Mouse (Mus musculus): ENCODE measurements around the gene Exoc3l.

The Exoc3l gene

DNA sequence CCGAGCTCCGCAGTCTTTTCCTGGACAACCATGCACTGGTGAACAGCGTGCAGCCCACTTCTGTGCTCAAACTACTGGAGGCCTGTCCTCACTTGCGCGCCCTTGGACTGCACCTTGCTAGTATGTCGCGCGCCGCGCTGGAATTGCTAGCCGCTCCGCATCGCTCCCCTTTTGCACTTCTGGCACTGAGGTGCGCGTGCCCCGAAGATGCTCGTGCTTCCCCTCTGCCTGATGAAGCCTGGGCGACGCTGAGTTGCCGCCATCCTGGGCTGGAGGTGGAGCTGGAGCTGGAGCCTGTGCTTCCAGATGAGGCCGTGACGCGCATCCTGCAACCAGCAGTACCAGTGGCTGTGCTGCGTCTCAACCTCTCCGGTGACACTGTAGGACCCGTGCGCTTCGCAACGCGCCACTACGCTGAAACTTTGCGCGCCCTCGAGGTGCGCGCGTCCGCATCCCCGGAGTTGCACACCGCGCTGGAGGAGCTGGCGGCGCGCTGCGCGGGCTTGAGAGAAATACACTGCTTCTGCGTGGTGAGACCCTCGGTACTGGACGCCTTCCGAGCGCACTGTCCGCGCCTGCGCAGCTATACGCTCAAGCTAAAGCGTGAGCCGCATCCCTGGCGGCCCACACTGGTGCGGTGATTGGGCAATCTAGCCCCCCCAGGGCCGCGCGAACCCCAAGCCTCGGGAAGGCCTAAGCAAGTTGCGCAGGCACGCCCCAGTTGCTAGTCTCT, 27.4 kb downstream of the Exoc3l start:
- no peak for DNase-seq (ENCODE audit: low read depth, low spot score)

DNA sequence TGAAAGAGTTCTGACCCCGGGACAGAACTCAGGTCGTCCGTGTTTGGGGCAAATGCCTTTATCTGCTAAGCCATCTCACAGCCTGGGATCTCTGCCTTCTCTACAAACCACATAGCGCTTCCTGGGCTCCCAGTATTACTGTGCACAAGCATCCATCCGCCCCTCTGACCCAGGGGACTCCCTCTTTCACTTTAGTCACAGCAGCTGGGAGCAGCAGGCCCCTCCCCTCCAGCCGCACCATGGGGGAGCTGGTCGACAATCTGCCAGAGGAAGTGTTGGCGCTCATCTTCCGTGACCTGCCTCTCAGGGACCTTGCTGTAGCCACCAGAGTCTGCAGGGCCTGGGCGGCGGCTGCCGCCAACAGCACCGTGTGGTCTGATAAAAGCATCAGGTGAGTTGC, 29.1 kb downstream of the Exoc3l start:
- no peak for DNase-seq (ENCODE audit: low read depth, low spot score)

DNA sequence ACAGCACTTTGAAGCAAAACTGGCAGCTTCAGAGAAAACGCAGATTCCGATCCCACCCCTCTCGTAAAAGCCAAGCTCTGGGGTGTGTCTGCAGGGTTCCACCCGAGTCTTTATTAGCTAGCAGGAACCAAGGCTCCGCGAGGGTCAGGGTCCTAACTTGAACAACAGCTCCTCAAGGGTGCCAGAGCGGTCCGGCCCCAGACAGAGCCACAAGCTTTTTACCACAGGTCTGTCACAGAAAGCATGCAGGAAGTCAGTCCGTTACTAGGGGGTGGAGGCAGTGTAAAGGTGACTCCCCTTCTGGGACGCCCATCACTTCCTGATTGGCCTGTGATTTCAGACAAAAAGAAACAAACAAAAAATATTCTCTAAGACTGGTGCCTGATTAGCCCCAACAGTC, 30.8 kb downstream of the Exoc3l start:
- no peak for DNase-seq (ENCODE audit: low read depth, low spot score)

DNA sequence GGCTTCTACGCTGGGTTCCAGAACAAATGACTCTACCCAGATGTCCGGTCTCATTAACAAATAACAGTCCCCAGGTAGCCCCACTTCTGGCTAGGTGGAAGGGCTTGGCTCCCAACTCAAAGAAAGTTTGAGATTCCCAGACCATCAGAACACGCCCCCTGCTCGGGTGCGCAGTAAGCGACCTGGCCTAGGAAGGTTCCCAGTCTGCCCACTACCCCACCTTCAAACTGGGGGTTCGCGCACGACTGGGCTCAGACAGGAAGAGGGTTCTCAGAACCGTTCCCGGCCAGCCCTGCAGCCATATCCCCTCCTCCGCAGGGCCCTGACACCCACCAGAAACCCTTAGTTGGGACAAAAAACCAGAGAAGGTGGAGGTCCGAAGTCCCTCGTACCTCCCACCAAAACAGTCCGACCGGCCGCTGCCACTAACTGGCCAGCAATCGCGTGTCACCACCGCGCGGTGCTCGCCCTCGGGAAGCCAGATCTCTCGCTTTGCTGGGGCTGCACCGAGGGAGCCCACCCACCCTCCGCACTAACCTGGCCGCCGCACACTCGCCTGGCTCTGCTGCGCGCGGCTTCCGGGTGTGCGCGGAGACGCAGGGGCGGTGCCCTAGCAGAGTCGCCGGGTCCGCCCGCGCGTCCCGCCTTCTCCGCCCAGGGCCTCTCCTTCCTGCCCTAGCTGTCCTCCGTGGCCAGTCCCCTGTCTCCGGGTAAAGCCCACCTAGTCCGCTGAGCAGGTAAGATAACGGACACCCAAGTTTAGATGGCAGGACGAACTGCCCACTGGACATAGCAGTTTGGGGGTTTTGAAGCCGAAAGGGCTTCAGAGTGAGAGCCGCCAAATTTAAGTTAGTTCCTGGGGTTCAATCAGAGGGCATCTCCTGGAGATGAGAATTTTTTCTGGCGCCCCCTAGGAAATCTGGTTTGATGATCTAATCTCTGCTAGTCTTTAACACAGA, 31.6 kb downstream of the Exoc3l start, which contains the start of the genes Tradd and Fbxl8:
Gene Tradd (minus strand): TSS at position 586 of the 959 bp plus-strand sequence.
Gene Fbxl8 (plus strand): TSS at position 625 of the 959 bp plus-strand sequence.
- no peak for DNase-seq (ENCODE audit: low read depth, low spot score)

DNA sequence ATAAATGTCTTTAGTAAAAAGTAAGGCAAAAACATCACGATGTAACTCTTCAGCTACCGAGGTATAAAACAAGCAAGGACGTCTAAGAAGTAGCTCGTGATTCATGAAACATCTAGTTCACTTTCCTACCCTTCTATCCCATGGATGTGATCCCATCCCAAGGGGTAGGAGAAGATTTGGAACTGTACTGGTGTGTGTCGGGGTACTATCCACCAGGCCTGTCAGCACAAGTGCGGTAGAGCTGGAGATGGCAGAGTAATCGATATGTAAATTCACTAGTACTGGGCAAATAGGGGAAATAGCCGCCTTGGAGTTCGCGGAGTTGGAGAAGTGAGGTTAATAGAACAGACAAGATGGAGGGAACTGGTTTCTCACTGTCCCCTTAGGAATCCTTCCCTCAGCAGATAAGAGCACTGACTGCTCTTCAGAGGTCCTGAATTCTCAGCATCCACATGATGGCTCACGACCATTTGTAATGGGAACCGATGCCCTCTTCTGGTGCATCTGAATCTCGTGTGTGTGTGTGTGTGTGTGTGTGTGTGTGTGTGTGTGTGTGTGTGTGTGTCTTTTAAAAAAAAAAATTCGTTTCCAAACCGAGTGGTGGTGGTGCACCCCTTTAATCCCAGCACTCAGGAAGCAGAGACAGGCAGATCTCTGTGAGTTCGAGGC, 32.5 kb downstream of the Exoc3l start:
- DNase-seq (ENCODE audit: low read depth, low spot score) = no peak

DNA sequence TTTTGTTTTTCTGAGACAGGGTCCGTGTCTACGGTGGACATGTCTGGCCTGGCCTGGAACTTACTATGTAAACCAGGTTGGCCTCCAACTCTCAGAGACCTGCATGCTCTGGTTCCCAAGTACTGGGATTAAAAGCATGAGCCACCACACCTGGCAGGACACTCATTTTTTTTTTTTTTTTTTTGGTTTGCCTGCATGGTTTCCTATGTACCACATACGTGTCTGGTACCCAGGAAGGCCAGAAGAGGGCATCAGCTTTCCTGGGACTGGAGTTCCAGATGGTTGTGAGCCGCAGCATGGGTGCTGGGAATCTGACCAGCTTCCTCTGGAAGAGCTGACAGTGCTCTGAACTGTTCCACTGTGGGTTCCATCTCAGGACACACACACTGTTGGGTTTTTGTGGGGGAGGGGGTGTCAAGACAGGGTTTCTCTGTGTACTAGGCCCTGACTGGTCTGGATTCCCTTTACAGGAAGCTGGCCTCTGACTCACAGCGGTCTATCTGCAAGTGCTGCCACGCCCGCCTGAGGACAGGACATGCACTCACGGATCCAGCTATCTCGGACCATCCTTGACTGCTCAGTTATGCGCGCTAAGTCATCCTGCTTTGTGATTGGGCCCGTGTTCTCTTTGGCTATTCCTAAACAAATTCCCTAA, 34.4 kb downstream of the Exoc3l start:
- DNase-seq (ENCODE audit: low read depth, low spot score) = no peak

DNA sequence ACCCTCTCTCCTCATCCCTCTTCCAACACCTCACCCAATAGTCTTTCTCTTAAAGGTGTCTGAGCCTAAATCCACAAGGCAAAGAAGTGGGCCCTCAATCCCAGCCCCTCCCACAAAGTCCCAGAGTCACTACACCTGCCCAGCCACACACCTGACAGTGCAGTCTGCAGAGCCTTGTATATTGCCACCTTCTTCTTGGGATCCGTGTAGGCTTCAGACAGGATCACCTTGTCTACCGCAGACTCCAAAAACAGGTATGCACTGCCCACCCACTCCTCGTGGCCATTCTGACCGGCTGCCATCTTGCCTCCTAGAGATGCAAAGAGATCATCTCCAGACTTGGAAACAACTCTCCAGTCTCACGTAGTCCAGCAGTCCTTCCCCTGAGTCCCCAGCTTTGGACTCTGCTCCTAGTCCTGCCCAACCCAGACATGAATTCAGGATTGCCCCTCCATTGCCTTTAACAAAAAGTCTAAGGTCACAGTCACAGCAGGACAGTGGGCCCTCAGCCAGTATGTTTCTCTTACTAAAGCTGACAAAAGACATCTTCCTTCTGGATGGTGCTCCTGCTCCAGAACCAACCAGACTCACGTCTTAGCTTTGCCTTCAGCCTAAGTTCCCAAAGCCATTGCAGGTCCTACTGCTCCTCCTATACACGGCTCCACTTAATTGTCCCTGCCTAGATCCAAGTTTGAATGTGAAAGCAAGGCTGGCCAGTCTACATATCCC, 35.4 kb downstream of the Exoc3l start:
- no peak for DNase-seq (ENCODE audit: low read depth, low spot score)

DNA sequence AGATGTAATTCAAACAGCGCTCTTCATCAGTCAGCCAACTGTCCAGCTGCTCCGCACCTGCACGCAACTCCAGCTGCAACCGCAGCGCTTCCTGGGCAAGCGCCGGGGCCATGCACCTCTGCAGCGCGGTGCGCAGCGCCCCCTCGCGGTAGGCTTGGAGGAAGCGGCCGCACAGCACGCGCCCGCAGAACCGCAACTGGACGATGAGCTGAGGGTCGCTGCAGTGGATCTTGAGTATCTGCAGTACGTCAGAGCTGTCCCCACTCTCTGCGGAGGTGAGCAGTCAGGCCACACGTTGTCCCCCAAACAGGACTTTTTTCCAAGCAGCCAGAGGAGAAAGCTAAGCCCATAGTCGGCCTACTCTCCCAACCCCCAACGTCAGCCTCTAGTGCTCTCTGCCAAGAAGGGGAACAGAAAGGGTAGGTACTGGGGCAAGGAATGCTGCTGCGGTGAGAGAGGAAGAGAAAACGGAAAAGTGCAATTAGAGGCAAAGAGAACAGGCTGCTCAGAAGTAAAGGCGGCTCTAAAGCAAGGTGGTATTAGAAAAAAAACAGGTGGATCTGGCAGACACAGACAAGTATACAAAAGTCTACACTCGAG, 36.1 kb downstream of the Exoc3l start:
- DNase-seq (ENCODE audit: low read depth, low spot score) = no peak

DNA sequence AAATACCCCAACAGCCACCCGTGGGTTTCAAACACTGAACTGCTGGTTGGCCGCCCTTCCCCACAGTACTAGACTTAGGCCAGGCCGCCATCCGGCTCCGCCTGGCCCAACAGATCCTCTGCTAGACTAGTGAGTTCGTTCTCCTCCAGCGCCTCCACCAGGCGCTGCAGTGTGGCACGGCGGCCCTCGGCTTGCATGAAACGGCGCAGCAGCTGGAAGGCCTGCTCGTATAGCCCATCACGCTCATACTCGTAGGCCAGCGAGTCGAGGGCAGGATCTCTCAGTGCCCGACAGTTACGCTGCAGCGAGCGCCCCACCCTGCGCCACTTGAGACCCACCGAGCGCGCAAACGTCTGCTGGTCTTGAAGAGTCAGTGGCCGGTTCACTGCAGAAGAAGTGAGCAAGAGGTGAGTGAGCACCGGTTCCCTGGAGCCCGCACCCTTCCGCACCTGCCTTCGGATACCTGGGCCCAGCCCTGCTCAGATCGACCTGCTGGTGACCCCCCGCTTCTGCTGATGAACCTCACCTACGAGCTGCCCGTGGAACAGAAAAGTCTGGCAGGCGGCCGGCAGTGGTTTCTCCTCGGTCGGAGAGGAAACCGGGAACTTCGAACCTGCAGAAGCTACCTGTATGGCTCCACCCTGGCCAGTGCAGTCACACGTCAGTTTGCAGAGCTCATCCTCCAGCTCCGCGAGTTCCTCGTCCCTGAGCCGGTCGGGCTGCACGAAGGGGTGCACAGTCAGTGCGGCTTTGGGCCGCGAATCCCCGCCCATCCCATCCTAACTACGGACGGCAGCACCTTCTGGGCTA, 36.8 kb downstream of the Exoc3l start:
- no peak for DNase-seq (ENCODE audit: low read depth, low spot score)

DNA sequence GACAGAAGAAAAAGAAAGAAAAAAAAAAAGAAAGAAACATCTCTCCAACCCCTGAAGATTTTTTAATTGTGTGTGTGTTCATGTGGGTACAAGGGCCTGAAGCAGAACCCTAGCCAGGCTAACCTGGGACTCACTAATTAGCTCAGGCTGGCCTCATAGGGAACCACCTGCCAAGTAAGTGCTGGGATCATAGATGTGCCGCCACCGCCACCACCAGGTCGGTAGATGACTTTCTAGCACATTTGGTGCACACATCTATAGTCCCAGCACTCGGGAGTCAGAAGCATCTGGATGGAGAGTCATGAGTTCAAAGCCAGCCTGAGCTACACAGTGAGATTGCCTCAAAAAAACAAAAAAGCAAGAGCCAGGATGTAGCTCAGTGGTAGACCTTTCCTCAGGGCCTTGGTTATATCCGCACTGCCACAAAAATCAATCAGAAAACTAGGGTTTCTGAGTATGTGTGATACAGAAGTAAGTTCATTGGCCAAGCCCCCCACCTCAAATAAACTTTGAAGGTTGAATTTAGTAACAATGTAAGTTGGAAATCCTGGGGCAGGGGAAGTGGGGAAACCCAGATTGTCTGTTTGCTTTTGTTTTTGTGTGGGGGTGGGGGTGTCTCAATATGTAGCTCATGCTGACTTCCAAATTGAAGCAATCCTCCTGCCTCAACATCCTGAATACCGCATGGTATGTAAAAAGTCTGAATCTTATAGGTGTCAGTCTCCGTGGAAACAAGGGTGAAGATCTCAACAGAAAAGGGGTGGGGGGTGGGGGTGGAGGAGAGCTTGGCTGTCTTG, 38.4 kb downstream of the Exoc3l start:
- DNase-seq (ENCODE audit: low read depth, low spot score) = no peak

DNA sequence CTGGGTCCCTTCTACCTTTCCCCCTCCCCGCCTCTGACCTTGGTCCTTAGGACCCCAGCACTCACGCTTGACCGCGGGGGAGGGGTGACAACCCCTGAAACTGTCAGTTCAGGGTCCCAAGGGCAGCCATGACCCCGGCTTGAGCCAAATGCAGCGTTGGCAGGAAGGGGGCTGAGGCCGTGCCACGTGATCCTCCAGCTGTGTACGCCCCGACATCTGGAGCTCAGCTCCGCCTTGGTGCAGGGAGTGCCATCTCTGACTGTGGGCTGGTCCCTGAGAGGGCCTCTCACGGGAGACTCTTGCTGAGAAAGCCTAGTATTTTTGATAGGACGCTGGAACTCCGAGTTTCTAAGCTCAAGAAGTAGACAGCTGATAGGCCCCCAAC, 40.9 kb downstream of the Exoc3l start, which contains the start of gene B3gnt9:
Gene B3gnt9 (minus strand): TSS at position 188 of the 385 bp plus-strand sequence.
- no peak for DNase-seq (ENCODE audit: low read depth, low spot score)

DNA sequence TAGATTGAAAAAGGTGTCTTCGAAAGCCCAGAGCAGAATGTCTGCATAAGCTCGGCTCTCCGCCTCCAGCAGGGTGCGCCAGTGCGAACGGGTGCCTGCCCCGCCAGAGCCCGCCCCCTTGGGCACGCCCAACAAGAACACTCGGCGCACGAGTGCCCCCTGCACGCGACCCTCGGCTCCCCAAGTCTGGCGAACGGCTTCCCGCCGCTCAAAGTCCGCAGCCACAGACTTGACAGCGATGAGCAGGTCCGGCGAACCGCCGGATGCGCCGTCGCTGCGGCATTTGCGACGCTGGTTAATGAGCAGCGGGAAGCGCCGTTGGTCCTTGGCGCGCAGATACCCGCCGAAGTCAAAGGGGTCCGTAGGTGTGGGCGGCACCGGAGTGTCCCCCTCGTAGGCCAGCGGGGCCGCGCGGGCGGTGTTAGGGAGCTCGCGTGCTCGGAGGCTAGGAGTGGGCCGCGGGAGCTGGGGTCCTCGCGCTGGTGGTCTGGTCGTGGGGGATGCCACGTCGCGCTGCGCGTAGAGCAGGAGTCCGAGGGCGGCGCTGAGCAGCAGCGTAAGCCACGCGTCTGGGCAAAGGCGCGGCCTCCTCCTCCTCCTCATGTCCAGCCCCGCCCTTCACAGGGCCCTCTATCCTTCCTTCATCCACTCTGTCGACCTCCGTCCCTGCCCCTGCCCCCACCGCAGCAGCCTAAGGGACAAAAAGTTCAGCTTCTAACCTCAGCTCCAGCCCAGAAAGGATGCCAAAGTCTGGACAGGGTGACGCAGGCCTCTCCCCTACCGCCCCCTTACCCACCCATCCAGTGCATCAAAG, 41.5 kb downstream of the Exoc3l start:
- DNase-seq (ENCODE audit: low read depth, low spot score) = peak; percentile 91

DNA sequence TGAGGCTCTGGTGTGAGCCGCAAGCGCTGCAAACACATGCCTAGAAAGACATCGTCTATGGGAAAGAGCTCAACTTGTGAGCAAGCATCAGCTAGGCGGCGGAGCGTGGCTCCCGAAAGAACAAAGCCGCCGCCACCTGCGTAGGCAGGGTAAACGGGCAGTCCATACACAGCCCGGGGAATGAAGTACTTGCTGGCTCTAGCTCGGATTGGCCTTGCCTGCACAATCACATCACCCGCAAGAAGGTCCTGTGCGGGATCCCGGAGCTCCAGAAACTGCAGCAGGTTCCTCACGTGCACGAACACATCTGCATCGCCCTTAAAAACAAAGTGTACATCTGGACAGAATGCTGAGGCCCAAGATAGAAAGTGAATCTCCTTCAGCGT, 42.1 kb downstream of the Exoc3l start:
- DNase-seq (ENCODE audit: low read depth, low spot score) = no peak

DNA sequence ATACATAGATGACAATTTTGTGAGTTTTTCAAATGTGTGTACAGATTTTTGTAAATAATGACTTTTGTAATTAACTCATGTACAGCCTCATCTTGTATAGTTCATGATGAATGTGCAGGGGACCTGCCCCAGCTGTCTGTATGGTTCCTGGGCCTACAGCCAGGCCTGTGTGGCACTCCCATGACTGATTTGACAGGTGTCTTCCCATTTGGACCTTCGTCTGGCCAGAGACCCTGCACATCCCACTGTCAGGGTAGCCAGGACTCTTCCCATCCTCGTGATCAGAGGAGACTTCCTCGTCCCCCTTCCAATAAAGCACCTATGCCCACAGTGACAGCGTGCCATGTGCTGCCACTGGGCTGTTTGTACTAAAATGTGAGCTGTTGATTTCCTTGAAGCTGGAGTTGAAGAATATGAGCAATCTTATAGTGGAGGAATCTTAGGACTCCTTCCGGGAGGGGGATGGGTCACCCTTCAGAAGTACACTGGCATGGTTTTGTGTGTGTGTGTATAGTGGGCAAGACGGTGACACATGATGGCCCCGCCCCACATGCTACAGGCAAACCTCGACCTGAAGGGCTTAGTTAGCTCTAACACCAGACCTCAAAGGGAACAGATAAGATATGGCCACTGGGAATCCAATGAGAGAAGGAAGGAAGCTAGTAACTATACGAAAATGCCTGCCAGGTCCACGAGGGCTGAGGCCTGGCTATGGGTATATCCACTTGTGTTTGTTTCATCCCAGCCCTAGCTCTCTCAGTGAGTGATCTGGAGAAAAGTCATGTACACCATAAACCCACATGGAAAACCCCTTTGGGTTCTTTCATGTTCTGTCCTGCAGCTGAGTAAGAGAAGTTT, 43.0 kb downstream of the Exoc3l start:
- DNase-seq (ENCODE audit: low read depth, low spot score) = no peak

DNA sequence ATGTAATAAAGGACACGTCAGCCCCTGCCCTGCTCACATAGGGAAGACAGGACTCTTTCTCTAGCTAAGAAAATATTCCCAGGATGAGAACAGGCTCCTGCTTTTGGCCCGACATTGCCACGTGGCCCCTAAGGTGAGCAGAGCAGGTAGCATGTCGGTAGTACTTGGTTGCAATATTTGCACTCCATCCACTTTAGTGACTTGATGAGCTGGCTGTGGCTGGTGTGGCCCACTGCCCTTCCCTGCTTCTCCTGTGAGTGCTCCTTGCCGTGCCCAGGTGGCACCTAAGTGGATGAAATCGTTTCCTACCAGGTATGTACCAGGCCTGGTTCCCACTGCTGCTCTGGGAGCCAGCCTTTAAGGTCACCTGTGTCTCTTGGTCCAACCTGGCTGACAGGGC, 43.9 kb downstream of the Exoc3l start:
- no peak for DNase-seq (ENCODE audit: low read depth, low spot score)

DNA sequence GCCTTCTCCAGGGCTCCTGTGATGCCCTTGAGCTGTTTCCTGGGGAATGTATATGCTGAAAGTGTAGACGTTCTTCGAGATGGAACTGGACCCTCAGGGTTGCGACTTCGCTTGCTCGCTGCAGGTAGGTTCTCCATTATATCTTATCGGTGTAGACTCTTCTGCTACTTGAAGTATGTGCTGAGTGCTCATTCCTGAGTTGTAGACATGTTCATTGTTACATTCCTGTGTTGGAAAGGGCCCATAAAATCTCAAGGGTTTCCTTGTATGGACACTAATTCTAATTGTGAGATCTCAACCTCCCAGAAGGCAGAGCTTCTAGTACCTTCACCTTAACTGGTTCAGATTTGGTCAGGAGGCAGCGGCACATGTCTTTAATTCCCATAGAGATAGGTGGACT, 54.9 kb downstream of the Exoc3l start:
- DNase-seq (ENCODE audit: low read depth, low spot score) = no peak
